Mouse (Mus musculus): ENCODE measurements at regions not wholly inside any gene's neighbourhood (a gene's known extent, or its start where the extent isn't known, plus 50 kb on each side); places are given as distances from the start of the nearest gene placed in this dataset.

GRCm38 (mm10) chr2:148107607-148108115 is 60.9 kb upstream of the Foxa2 start:
- DNase-seq (ENCODE audit: extremely low spot score, low spot score): no peak

- no peak for DNase-seq (ENCODE audit: extremely low spot score, low spot score)
Measured at GRCm38 (mm10) chr2:148110149-148110548, 63.4 kb upstream of the Foxa2 start.

- DNase-seq (ENCODE audit: extremely low spot score, low spot score): peak; percentile 33
Measured at GRCm38 (mm10) chr2:148111889-148112288, 65.1 kb upstream of the Foxa2 start.

DNA sequence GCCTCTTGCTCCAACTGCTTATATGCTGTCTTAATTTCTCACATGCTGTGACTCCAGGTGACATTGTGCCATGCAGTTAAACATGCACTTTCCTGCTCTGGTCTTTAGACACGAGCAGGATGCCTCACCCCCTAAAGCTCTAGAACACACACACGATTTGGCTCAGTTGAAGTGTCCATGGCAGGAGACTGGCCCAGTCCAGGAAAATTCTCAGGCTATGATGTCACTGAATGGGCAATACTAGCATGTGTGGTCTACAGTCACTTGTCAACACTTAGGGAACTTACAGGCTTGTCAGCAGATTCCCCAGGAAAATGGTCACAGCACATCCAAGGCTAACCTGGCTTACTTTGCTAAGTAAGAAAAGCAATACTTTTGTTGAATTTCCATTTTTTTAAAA is 66.4 kb upstream of the Foxa2 start:
- DNase-seq (ENCODE audit: extremely low spot score, low spot score): no peak

- DNase-seq (ENCODE audit: extremely low spot score, low spot score): no peak
Measured at GRCm38 (mm10) chr2:148114600-148114999, 67.8 kb upstream of the Foxa2 start.

DNA sequence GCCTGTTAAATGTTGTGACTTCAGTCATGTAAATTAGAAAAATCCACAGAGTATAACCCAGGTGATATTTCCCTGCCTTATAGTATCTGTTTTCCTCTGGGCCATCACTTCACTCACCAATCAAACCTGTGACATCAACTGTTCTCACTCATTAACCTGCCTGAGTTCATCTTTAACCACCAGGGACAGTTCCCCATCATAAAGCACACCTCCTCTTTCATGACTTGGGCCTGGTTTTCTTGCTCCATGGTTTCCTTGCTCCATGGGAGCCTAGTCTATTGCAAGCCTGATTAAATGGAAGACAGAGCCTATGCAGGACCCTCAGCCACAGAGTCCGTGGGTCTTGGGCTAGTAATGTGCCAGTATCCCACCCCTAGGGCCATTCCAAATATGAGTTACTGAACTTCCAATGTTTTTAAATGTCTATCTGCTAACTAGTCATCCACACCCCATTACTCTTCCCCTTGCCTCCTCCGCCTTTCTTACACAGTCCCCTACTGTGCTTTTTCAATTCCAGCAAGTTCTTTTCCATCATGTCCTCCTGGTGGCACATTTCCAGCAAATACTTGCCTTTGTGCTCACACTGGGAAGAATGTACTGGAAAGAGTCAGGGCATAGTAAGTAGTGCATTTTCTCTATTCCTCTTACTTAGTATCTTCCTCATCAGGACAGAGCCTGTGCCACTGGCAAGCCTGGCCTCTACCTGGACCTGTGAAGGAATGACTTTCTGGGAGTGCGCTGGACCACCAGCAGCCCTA is 69.4 kb upstream of the Foxa2 start:
- DNase-seq (ENCODE audit: extremely low spot score, low spot score): no peak

- no peak for DNase-seq (ENCODE audit: extremely low spot score, low spot score)
Measured at GRCm38 (mm10) chr2:148117420-148117819, 70.7 kb upstream of the Foxa2 start.

DNA sequence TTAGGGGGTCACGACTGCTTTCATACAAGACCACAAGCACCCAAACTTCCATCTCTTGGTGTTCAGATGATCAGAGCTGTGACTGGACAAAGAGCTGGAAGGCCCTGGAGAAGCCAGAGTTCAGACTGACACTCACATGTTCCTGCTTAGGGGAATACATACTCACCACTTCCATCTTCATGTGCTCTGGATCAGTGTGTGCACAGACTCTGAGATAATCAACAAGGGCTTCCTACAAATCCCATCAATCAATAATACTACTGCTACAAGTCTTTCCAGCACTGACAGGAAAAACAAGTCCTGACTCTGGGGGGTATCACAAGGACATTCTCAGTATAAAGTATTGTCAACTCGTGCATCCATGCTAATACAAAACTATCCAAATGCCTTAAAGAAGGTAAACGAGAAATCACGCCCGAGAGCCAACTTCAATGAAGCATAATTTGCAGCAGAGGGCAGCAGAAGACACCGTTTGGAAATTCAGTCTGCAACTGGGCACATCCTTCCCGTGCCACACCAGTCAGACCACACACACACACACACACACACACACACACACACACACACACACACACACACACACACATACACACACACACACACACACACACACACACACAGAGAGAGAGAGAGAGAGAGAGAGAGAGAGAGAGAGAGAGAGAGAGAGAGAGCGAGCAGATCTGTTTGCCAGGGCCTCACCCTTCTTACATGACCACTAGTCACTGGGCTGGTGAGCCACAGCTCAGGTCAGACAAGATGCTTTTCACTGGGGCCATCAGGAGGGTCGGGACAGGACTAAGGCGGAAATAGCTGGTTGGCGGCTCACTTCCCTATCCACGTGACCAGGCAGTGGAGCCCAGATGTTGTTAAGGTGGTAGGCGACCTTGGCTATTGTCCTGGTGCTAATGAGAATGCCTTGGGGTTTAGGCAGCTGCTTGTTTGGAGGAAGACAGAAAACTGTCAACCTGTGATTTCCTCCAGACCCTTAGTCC is 75.4 kb upstream of the Foxa2 start:
- DNase-seq (ENCODE audit: extremely low spot score, low spot score): peak; percentile 27

DNA sequence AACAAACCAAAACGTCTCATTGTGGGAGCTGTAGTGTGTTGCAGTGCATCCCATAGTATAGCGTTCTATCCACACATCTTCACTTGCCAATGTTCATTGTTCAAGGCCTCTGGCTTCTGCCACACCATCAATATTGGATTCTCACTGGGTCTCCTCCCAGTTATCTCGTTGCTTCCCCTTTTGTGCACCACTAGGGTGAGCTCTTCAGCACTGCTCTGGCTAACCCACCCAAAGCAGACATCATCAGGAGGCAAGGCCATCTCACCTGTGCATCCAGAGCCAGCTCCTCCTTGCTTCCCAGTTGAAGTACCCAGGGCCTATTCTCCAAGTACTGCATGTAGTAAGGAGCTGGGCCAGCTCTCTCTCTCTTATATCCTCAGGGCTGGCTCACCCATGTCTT is 77.0 kb upstream of the Foxa2 start:
- DNase-seq (ENCODE audit: extremely low spot score, low spot score): no peak

- DNase-seq (ENCODE audit: extremely low spot score, low spot score): no peak
Measured at GRCm38 (mm10) chr2:148133811-148134210, 87.0 kb upstream of the Foxa2 start.

GRCm38 (mm10) chr2:148141936-148142335 is 95.2 kb upstream of the Foxa2 start:
- no peak for DNase-seq (ENCODE audit: extremely low spot score, low spot score)

DNA sequence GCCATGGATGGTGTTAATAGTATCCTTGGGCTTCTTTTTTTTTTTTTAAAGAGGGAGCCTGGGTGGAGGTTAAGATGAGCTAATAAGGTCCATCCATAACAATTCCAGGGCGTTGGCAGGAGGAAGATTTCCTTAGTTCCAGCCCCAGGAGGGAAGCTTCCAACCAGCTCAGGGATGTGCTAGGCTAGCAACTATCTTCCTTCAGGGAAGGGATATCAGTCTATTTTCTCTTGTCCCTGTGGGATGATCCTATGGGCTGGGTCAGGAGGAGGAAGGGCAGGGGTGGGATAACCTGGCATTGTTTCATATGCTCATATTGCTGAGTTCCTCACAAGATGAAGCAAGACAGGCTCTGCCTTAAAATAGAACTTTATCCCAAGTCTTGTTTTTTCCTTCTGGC is 98.0 kb upstream of the Foxa2 start:
- DNase-seq (ENCODE audit: extremely low spot score, low spot score): no peak

DNA sequence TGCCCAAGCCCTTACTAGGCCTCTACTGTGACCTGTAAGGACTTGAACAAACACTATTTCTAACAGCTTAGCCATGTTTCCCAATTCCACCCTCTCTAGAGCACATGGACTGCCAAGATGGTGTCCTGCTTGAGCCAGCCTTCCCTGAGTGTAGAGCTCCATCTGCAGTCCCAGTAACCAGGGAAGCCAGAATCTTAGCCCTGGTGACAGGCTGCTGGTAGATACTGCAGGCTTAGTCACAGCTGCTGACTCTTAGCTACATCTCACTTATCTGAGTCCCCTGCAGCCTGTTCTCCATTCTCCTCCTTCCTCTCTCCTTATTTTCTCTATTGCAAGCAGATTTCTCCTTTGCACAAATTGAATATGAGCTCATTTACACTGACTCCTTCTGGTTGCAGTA is 101.5 kb upstream of the Foxa2 start:
- DNase-seq (ENCODE audit: extremely low spot score, low spot score): no peak

GRCm38 (mm10) chr2:148149426-148149825 is 102.7 kb upstream of the Foxa2 start:
- DNase-seq (ENCODE audit: extremely low spot score, low spot score): no peak

GRCm38 (mm10) chr2:148153513-148154271 is 106.9 kb upstream of the Foxa2 start:
- no peak for DNase-seq (ENCODE audit: extremely low spot score, low spot score)

DNA sequence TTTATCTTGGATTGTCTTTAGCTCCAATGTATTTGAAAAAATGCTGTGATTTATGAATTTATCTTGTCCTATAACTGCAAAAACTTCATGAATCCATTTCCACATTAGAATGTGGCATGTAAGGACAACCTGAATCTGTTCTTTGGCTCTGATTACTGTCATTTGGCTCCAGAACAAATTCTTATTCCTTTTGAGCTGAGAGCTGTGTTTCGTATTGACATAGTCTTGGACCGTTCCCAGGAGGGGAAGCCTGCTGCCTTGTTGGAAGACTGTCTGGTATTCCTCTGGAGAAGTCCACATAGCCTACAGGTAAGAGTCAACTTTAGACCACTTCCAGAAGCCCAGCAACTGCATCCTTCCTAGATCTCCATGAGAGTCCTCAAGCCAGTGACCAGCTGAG is 109.4 kb upstream of the Foxa2 start:
- no peak for DNase-seq (ENCODE audit: extremely low spot score, low spot score)

GRCm38 (mm10) chr2:148159028-148159600 is 112.3 kb upstream of the Foxa2 start:
- no peak for DNase-seq (ENCODE audit: extremely low spot score, low spot score)

- DNase-seq (ENCODE audit: extremely low spot score, low spot score): no peak
Measured at GRCm38 (mm10) chr2:148160997-148161396, 114.2 kb upstream of the Foxa2 start.

- no peak for DNase-seq (ENCODE audit: extremely low spot score, low spot score)
Measured at GRCm38 (mm10) chr2:148161966-148162365, 115.2 kb upstream of the Foxa2 start.

DNA sequence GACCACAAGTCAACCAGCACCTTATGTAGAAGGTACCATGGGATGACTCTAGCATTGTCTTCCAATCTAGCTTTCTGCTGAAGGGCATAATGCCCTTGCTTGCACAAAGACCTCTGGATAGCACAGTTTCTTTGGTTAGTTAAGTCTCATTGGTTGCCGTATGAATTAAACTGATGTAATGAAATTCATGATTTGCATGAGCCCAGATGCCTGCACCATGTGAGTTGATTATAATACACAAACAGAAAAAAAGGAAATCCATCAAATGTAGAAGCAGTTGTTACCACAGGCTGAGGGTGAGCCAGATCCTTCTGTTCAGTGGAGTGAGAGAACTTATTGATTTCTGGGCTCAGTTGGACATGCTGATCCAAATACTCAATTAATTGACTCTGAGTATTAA is 115.8 kb upstream of the Foxa2 start:
- no peak for DNase-seq (ENCODE audit: extremely low spot score, low spot score)

GRCm38 (mm10) chr2:148171113-148171512 is 124.3 kb upstream of the Foxa2 start:
- DNase-seq (ENCODE audit: extremely low spot score, low spot score): no peak
